Mouse (Mus musculus) cortical plate, adult 2 months (tissue): ENCODE measurements at regions not wholly inside any gene's neighbourhood (a gene's known extent, or its start where the extent isn't known, plus 50 kb on each side); places are given as distances from the start of the nearest gene placed in this dataset.

ENCODE experiments used
- CTCF ChIP-seq: fragments of 200-500 bp; IDR thresholded peaks from 2 replicates; pipeline ENCODE4 v1.5.1; 2011; ENCODE audit warnings: mild to moderate bottlenecking, control low read depth, low read length; ENCODE audit not compliant: insufficient read depth; ENCODE audit errors: extremely low read depth
- POLR2A ChIP-seq: fragments of 200-500 bp; IDR thresholded peaks from 2 replicates; pipeline ENCODE4 v1.6.1; 2011; ENCODE audit warnings: mild to moderate bottlenecking, low read length, control low read depth; ENCODE audit not compliant: insufficient read depth; ENCODE audit errors: extremely low read depth

- TF ChIP-seq POLR2A (no peak), CTCF (no peak)
These were observed 310.2 kb downstream of the Cdh11 start for GRCm38 (mm10) chr8:102475166-102475802.
